Mouse (Mus musculus) urinary bladder, postnatal 10 days (tissue): ENCODE results near the gene Olfr1371.

Experiments
- DNase-seq: peaks from one replicate; pipeline ENCODE4 v3.0.0; 2022; ENCODE audit warnings: low spot score

Gene Olfr1371

GRCm38 (mm10) chr11:52213887-52214286, at the start of gene Olfr1371:
Gene Olfr1371 (minus strand): TSS chr11:52213987.
- no peak for DNase-seq

DNA sequence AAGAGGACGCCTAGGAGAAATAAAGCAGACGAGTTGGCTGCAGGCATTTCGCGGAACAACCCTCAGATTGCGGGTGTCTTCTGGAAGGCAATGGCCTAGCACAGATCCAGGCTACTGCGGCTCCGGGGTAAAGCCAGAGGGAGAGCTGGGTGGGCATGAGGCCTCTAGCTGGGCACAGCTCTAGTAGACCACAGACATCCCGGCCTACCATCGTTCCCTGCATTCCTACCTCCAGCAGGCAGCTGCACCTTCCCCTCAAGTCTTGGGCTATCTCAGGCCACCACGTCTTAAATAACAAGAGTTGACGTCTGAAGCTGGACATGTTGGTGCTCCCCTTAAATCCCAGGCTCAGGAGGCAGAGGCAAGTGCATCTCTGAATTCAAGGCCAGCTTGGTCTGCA, 48.6 kb upstream of the Olfr1371 start:
- no peak for DNase-seq

- no peak for DNase-seq
These were observed 48.1 kb upstream of the Olfr1371 start for GRCm38 (mm10) chr11:52261937-52262336.

- no peak for DNase-seq
These were observed 47.1 kb upstream of the Olfr1371 start for GRCm38 (mm10) chr11:52260878-52261277.

GRCm38 (mm10) chr11:52258711-52259110, 44.9 kb upstream of the Olfr1371 start:
- DNase-seq = no peak

- no peak for DNase-seq
These were observed 43.6 kb upstream of the Olfr1371 start for GRCm38 (mm10) chr11:52257376-52257775.

DNA sequence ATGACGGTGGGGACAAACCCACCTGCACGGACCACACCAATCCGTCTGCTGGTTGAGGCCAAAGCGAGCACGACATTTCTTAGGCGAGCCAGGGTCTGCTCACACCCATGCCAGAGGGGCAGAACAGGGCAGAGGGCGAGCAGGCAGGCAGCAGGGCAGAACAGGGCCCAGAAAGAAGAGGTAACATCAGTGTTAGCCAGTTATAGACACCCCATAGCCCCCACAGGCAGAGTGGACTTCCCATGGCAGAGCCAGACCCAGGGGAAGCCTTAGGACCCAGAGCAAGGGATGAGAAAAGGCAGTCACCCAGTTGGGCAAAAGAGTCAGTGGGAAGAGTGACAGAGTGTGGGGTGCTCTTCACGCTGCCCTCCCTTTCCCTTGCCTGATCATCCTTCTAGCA, 41.3 kb upstream of the Olfr1371 start:
- DNase-seq = no peak

DNA sequence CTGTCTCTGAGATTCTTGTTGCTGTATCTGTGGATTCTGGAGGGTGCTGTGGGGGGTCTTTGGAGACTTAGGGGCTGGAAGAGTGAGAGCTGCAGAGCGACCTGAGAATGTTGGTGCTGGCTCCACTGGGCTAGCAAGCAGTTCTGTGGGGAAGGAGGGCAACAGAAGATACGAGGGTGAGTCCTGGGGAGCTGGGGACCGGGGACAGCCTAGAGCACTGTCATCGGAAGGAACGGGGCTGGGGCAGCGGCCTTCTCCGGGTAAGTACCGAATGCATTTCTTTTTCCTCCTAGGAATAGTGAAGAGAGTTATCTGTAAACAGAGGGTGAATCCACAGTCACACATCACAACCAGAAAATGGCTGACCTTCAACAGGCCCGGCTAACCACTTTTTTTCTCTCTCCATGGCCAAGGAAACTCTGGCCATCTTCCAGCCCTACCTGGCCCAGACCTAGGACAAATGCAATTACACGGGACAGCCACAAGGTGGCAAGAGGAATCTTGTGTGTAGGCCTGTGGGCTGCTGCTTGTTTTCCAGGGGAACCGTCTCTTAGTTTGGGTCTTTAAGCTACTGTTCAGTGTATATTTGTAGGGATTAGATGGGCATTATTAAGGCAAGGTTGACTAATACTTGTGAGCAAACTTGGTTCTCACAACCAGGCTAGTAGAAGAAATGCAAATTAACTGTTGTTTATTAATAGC, 40.0 kb upstream of the Olfr1371 start:
- no peak for DNase-seq

- DNase-seq = no peak
These were observed 38.9 kb upstream of the Olfr1371 start for GRCm38 (mm10) chr11:52252692-52253091.

- DNase-seq = no peak
These were observed 38.0 kb upstream of the Olfr1371 start for GRCm38 (mm10) chr11:52251770-52252169.

DNA sequence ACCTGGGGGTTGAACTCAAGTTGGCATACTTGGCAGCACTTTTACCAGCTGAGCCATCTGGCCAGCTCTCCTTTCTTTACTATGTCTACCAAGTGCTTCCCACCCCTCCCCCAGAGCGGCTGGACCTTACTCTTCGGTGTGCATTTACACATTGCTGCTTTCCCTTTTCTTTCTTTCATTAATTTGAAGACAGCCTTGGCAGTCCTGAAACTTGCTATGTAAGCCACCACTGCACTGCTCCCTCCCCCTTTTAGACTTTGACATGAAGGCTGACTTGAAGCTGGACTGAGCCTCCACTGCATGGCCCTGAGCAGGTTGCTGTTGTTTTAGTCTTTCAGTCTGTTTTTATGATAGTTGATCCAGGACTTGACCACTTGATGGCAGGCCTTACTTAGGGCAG, 35.7 kb upstream of the Olfr1371 start:
- no peak for DNase-seq

GRCm38 (mm10) chr11:52240898-52241542, 27.2 kb upstream of the Olfr1371 start:
- no peak for DNase-seq

DNA sequence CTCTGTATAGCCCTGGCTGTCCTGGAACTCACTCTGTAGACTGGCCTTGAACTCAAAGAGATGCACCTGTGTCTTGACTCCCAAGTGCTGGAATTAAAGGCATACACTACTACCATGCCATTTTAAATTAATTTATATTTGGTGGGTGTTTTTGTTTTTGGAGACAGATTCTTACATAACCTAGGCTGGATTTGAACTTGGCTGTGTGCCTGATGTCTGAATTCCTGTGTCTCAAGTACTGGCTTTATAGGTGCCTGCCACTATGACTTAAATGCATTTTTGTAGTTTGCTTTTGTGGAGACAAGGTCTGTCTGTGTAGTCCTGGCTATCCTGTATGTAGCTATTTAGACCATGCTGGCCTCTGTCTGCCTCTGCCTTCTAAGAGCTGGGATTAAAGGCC, 20.7 kb upstream of the Olfr1371 start:
- no peak for DNase-seq

GRCm38 (mm10) chr11:52233906-52234305, 20.1 kb upstream of the Olfr1371 start:
- no peak for DNase-seq

DNA sequence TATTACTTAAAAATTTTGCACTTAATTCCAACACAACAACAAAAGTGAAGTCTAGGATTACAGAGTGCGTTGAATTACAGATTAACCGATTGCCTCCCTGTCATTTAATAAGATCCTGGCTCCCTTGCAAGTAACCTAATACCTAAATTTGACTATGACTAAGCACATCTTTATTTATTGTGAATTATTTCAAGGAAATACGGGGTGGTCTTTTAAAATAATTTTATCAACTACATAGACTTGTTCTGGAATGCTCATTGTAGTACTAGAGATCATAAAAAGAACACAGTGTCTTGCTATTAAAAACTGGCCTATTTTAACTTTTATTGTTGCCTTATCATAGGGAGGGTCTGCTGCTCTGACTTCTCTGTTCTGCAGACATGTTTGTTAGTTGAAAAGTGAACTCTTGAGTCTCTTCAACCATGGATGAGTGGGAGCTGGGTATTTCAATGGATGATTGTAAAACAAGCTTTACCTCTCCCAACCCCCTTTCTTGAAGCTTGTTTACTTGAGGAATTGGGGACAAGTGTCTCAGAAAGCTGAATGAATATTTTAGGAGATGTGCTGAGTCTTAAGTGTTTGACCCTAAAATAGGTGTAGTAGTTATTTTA, 19.4 kb upstream of the Olfr1371 start:
- DNase-seq = no peak

GRCm38 (mm10) chr11:52231606-52232541, 18.1 kb upstream of the Olfr1371 start, which contains the start of gene Skp1a:
Gene Skp1a (plus strand): TSS chr11:52231995.
- DNase-seq = peak; percentile 83

- DNase-seq = no peak
These were observed 16.9 kb upstream of the Olfr1371 start for GRCm38 (mm10) chr11:52230694-52231093.

DNA sequence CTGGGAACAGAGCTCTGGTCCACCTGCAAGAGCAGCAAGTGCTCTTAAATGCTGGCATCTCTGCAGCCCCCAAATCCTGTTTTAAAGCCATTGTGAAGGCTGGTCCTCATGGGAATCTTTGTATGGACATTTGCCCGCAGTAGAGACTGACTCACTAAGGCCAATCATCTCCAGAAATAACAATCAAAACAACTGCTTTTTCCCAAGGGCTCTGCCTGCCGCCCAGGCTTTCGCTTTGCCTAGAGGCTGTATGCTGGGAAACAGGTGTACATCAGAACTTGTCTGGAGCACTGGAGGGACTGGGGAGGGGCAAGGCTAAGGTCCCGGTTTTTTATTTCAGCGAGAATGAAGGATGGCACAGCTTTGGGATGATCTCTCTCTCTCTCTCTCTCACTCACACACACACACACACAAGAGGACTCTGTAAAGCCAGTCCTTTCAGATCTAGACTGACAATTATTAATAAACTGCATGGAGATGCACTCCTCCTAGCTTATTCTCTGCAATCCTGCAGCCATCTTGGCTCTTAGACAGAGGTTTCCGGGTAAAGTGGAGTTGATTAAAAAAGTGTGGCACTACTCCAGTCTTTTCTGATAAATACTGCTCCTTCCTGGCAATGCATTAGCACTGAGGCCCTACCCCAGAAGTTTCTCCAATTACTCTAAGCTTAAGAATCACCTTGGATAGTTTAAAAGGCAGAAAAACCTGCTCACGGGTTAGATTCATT, 15.1 kb upstream of the Olfr1371 start:
- no peak for DNase-seq

- DNase-seq = no peak
These were observed 13.9 kb upstream of the Olfr1371 start for GRCm38 (mm10) chr11:52227466-52228226.

- no peak for DNase-seq
These were observed 13.3 kb upstream of the Olfr1371 start for GRCm38 (mm10) chr11:52227053-52227452.
